Mouse (Mus musculus) intestine, embryonic 15.5 days (tissue): ENCODE data around the gene D10Wsu102e. TPM values are rescaled to one million over a fixed set of nuclear protein-coding genes. Genes with fewer than 3 reads are reported as not detected.
"Not testable (repeated sequence)": the region's sequence is repeated elsewhere in the genome, so short reads cannot be mapped to it uniquely, and the experiment has no call there.

ENCODE experiments used
- ATAC-seq: fragments of 200-750 bp; cut with Nextera tagmentation; 2 replicates; pipeline ENCODE4 v1.8.0; 2017; ENCODE audit warnings: moderate TSS enrichment, moderate library complexity
- H3K27ac ChIP-seq: fragments of 300-500 bp; sonication (generic); 2 replicates; pipeline ENCODE4 v1.5.1; 2015; ENCODE audit warnings: mild to moderate bottlenecking, inconsistent platforms
- H3K27me3 ChIP-seq: fragments of 300-500 bp; sonication (generic); replicated peaks from 2 replicates; pipeline ENCODE4 v1.6.1; 2015; ENCODE audit warnings: inconsistent platforms
- H3K36me3 ChIP-seq: fragments of 300-500 bp; sonication (generic); 2 replicates; pipeline ENCODE4 v1.6.1; 2015; ENCODE audit warnings: inconsistent platforms
- H3K4me1 ChIP-seq: fragments of 300-500 bp; sonication (generic); replicated peaks from 2 replicates; pipeline ENCODE4 v1.6.1; 2015; ENCODE audit warnings: inconsistent platforms
- H3K4me2 ChIP-seq: fragments of 300-500 bp; sonication (generic); replicated peaks from 2 replicates; pipeline ENCODE4 v1.6.1; 2015; ENCODE audit warnings: mild to moderate bottlenecking, inconsistent platforms
- H3K4me3 ChIP-seq: fragments of 300-500 bp; sonication (generic); replicated peaks from 2 replicates; pipeline ENCODE4 v1.5.1; 2015; ENCODE audit warnings: inconsistent platforms
- H3K9ac ChIP-seq: fragments of 300-500 bp; sonication (generic); 2 replicates; pipeline ENCODE4 v1.6.1; 2015; ENCODE audit warnings: inconsistent platforms
- H3K9me3 ChIP-seq: fragments of 300-500 bp; sonication (generic); 2 replicates; pipeline ENCODE4 v1.6.1; 2016; ENCODE audit warnings: inconsistent platforms
- WGBS: fragments of 180-500 bp; shearing (Covaris S2); methylation state at CpG from one replicate; pipeline ENCODE4 v1.1.7; 2015; 5-methylcytosine and 5-hydroxymethylcytosine counted together
- polyA plus RNA-seq: library from polyadenylated mRNA; unstranded; fragments of >200 nt; fragmentation: Nextera tagmentation; extraction: Ambion mirVana; gene quantifications from 2 replicates; pipeline ENCODE4 v1.2.1, GENCODE M21; 2015

The D10Wsu102e gene
- polyA plus RNA-seq, 1 experiment from 2014 or later: 0.55 TPM

DNA sequence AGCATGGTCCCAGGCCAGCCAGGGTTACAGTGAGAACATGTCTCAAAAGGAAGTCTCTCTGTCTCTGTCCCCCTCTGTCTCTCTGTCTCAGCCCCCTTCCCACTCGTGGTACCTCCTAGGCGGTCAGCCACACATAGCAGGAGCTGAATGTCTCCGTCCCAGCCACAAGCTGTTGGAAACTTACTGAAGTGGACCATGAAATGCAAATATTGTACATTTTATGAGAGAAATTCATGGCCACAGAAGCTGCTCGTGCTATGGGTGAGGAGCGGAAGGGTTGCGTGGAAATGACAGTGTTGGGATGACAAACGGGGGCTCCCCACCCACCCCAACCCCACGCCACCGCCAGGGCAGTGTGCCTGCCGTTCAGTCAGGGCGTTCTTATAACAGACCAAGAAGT, 27.4 kb upstream of the D10Wsu102e start:
- Histone ChIP-seq H3K4me3 (no peak overlapping the region), H3K27ac (no peak overlapping the region), H3K9me3 (no peaks in the 10 kb centered on the region), H3K36me3 (no peaks in the 10 kb centered on the region), H3K9ac (no peak overlapping the region), H3K4me1 (peaks cover 5% of the 10 kb centered on the region), H3K27me3 (peaks cover 23% of the 10 kb centered on the region), H3K4me2 (no peak overlapping the region)
- ATAC-seq: no peak
- WGBS: 83% methylated on average over 11 of the region's 11 CpGs

DNA sequence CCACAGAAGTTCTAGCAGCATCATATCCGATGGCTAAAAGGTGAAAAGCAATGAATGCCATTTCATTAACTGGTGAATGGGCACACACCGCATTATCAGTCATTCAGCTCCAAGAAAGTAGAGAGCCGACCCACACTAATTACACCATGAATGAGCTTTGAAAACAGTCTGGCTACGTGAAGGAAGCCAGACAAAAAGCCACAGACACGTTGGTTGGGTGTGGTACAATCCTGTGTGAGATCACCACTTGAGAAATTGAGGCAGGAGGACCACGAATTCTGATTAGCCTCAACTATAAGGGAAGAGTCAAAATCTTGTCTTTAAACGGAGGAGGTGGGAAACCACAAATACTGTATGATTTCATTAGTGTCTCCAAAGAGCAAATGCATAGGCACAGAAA, 23.7 kb upstream of the D10Wsu102e start:
- H3K27ac ChIP-seq: no peak overlapping the region
- H3K36me3 ChIP-seq: no peaks in the 10 kb centered on the region
- H3K9ac ChIP-seq: no peak overlapping the region
- no peak for ATAC-seq
- no peak overlapping the region for H3K4me2 ChIP-seq
- peaks cover 28% of the 10 kb centered on the region for H3K27me3 ChIP-seq
- no peak overlapping the region for H3K4me3 ChIP-seq
- H3K9me3 ChIP-seq: no peaks in the 10 kb centered on the region
- WGBS: 35% methylated on average over 7 of the region's 7 CpGs
- H3K4me1 ChIP-seq: peaks cover 8% of the 10 kb centered on the region

DNA sequence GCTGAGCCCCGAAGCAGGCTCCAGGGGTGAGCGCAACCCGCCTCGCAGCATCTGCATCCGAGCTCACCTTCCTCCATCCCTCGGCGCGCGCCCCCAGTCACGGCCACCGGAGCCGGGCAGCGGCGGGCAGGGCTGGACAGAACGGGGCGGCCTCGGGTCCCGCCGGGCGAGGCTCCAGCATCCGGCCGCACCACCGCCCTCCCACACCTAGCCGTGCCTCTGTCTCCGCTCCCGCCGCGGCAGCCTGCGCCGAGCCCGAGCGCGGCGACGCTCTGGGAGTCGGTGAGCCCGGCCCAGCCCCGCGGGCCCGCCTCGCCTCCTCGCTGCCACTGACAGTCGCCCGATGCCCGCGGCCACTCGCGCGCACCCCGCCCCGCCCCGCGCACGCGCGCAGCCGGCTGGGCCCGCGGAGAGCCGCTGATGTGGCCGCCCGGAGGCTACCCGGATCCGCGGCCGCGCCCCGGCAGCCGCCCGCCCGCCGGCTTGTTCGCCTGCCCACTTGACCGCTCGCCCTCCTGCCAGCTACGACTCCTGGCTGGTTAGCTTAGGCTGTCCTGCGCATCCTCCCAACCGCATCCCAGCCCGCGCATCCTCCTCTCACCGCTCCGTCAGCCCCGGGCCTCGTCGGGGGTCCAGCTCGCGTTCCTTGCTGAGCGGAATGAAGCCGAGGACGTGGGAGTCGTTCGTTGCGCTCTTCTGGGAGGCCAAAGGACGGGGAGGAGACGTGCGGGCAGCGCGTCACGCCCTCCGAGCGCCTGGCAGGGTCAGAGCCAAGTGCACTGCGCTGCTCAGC, 22.7 kb upstream of the D10Wsu102e start, which contains the start of gene Slc41a2:
Gene Slc41a2, minus strand, starts transcription at position 724 of the 793 bp plus-strand sequence.
- peak; percentile 83 for ATAC-seq
- H3K4me2 ChIP-seq: peak within 1 kb of the TSS; percentile 99
- under 1% methylated on average over 90 of the region's 102 CpGs for WGBS
- H3K4me3 ChIP-seq: peak within 1 kb of the TSS; percentile 58
- H3K4me1 ChIP-seq: peaks cover 8% of the 10 kb centered on the region
- peaks cover 28% of the 10 kb centered on the region for H3K27me3 ChIP-seq
- H3K9ac ChIP-seq: peak within 1 kb of the TSS; percentile 58
- H3K36me3 ChIP-seq: no peaks in the 10 kb centered on the region
- peak within 1 kb of the TSS; percentile 32; the same call in 1 of the 2 replicates for H3K27ac ChIP-seq
- H3K9me3 ChIP-seq: no peaks in the 10 kb centered on the region

DNA sequence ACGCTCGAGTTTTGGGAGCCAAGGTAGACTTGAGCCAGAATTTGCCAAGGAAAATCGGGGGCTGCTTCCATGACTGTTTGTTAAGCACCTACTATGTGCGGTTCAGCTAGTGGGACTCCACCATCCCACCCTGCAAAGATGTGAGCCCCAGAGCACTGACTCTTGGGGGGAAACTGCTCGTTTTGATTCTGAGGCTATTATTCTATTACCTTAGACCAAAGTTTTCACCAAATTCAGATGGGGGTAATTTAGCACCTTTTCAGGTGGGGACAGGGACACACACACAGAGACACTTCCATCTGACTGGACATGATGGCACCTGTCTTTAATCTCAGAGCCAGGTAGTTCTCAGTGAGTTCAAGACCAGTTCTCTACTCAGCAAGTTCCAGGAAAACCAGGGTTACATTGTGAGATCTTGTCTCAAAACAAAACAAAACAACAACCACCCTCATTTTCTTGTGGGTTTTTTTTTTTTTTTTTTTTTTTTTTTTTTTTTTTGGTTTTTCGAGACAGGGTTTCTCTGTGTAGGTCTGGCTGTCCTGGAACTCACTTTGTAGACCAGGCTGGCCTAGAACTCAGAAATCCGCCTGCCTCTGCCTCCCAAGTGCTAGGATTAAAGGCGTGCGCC, 21.9 kb upstream of the D10Wsu102e start:
- H3K9ac ChIP-seq: peak overlapping the region; percentile 58; the same call in 1 of the 2 replicates
- WGBS: 51% methylated on average over 8 of the region's 9 CpGs
- 0 out of 2 replicates have a peak overlapping the region, but pooled peaks have one; percentile 32 for H3K27ac ChIP-seq
- H3K27me3 ChIP-seq: peaks cover 28% of the 10 kb centered on the region
- peak overlapping the region; percentile 99 for H3K4me2 ChIP-seq
- H3K36me3 ChIP-seq: no peaks in the 10 kb centered on the region
- no peaks in the 10 kb centered on the region for H3K9me3 ChIP-seq
- H3K4me1 ChIP-seq: peaks cover 8% of the 10 kb centered on the region
- H3K4me3 ChIP-seq: peak overlapping the region; percentile 58
- no peak for ATAC-seq

DNA sequence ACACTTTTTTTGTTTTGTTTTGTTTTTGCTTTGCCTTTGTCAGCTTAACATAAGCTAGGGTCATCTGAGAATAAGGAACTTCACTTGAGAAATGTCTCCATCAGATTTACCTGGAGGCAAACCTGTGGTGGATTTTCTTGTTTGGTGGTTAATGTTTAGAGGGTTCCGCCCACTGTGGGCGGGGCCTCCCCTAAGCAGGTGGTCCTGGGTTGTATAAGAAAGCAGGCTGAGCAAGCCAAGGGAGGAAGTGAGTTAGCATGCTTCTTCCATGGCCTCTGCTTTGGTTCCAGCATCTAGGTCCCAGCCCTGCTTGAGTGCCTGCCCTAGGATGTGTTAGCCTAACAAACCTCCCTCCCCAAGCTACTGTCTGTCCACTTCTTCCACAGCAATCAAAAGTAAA, 18.8 kb upstream of the D10Wsu102e start:
- ATAC-seq: no peak
- Histone ChIP-seq H3K27ac (no peak overlapping the region), H3K36me3 (no peaks in the 10 kb centered on the region), H3K4me1 (peaks cover 8% of the 10 kb centered on the region), H3K9me3 (no peaks in the 10 kb centered on the region), H3K9ac (no peak overlapping the region), H3K4me3 (no peak overlapping the region), H3K27me3 (peaks cover 17% of the 10 kb centered on the region), H3K4me2 (no peak overlapping the region)
- 31% methylated on average over 2 of the region's 2 CpGs for WGBS

DNA sequence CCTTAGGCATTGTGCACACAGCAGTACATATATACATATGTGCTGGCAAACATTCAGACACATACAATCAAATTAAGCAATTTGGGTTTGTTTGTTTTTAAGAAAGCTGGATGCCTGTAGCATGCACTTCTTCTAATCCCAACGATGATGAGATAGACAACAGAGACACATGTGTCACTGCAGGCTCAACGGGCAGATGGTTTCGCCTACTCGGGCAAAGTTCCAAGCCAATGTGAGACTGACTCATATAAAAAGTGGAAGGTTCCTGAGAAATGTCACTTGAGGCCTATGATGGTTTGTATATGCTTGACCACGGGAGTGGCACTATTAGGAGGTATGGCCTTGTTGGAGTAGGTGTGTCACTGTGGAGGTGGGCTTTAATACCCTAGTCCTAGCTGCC, 16.9 kb upstream of the D10Wsu102e start:
- no peaks in the 10 kb centered on the region for H3K36me3 ChIP-seq
- H3K4me2 ChIP-seq: no peak overlapping the region
- 87% methylated on average over 5 of the region's 5 CpGs for WGBS
- no peak for ATAC-seq
- no peak overlapping the region for H3K4me3 ChIP-seq
- no peaks in the 10 kb centered on the region for H3K4me1 ChIP-seq
- no peak overlapping the region for H3K9ac ChIP-seq
- no peak overlapping the region for H3K27ac ChIP-seq
- no peaks in the 10 kb centered on the region for H3K27me3 ChIP-seq
- no peaks in the 10 kb centered on the region for H3K9me3 ChIP-seq

DNA sequence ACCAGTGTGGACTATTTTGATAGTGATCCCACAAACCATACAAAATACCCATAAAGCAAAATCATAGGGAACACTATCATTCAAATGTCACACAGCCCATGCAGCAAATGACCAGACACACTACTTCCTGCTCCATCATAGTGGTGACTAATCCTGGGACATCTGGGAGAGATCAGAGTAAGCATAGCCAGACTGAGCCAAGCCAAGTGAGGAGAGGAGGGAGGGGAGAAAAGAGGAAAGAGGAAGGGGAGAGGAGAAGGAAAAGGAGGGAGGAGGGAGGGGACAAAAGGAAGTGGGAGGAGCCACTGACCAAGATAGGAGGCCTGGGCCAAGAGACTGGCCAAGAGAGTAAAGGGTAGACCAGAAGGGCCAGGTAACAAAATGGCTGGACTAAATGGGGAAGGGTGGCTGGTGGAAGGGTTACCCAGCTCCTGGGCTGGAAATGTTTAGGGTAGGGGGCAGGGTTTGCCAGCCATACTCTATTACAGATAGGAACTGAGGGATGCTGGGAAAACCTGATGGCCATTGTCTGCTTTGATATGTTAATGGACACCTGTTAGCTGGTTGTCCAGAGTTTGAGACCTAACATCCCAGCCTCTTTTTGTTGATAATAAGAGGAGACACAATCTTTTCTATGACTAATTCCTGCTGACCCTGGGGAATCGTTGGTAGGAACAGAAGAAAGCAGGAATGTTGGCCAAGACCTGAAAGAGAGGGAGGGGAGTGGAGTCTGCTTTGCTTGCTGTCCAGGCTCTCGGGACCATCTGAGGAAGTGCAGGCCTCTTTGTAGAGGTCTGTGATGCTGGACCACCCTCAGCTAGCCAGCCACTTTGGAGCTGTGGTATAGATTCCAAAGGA, 16.0 kb upstream of the D10Wsu102e start:
- H3K9me3 ChIP-seq: no peaks in the 10 kb centered on the region
- no peak for ATAC-seq
- no peaks in the 10 kb centered on the region for H3K27me3 ChIP-seq
- no peaks in the 10 kb centered on the region for H3K36me3 ChIP-seq
- 48% methylated on average over 2 of the region's 2 CpGs for WGBS
- no peak overlapping the region for H3K9ac ChIP-seq
- H3K4me1 ChIP-seq: no peaks in the 10 kb centered on the region
- no peak overlapping the region for H3K4me3 ChIP-seq
- no peak overlapping the region for H3K4me2 ChIP-seq
- no peak overlapping the region for H3K27ac ChIP-seq

DNA sequence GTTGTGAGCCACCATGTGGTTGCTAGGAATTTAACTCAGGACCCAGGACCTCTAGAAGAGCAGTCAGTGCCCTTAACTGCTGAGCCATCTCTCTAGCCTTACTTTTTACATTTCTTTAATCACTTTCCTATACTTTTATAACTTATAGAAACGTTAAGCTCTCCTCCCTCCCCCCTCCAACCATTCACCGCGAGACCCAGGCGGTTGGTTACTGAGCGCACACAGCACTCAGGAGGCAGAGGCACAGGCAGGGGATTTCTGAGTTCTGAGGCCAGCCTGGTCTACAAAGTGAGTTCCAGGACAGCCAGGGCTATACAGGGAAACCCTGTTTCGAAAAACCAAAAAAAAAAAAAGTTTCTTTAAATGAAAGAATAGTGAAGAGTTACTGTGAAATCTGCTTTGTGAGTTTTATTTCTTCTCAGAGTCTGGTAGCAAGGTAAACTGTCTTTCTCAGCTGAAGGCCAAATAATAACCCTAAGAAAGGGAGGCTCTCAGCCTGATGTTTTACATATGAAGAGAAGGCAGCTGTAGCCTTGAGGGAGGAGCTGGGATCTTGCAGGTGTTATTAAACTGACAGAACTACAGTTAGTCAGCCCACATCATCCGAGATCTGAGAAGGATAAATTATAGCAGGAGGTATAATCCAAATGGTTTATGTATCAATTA, 14.2 kb upstream of the D10Wsu102e start:
- H3K36me3 ChIP-seq: no peaks in the 10 kb centered on the region
- no peaks in the 10 kb centered on the region for H3K9me3 ChIP-seq
- no peak overlapping the region for H3K4me2 ChIP-seq
- H3K9ac ChIP-seq: no peak overlapping the region
- H3K27ac ChIP-seq: no peak overlapping the region
- H3K4me1 ChIP-seq: no peaks in the 10 kb centered on the region
- no peak overlapping the region for H3K4me3 ChIP-seq
- WGBS: 48% methylated on average over 7 of the region's 7 CpGs
- ATAC-seq: no peak
- no peaks in the 10 kb centered on the region; the same call in 1 of the 2 replicates for H3K27me3 ChIP-seq

DNA sequence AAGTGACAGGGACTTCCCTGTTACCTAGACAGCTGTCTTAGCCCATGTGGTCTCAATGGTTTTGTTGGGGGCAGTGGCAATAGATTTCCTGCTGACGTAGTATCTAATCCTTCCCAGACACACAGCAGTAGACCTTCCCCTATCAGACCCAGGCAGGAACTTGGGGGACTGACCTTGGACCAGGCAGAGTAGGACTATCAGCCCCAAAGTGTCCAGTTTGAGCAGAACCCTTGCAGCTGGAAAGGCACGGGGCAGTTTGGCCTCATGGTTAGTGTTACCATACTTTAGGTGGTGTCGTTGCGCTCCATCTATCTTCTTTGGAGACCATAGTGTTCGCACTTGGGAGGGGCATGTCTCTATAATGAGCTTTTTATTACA, 13.7 kb upstream of the D10Wsu102e start:
- WGBS: 87% methylated on average over 5 of the region's 5 CpGs
- no peak overlapping the region for H3K27ac ChIP-seq
- ATAC-seq: no peak
- H3K4me2 ChIP-seq: no peak overlapping the region
- no peaks in the 10 kb centered on the region for H3K4me1 ChIP-seq
- H3K4me3 ChIP-seq: no peak overlapping the region
- H3K27me3 ChIP-seq: no peaks in the 10 kb centered on the region; the same call in 1 of the 2 replicates
- H3K9me3 ChIP-seq: no peaks in the 10 kb centered on the region
- no peaks in the 10 kb centered on the region for H3K36me3 ChIP-seq
- H3K9ac ChIP-seq: no peak overlapping the region

DNA sequence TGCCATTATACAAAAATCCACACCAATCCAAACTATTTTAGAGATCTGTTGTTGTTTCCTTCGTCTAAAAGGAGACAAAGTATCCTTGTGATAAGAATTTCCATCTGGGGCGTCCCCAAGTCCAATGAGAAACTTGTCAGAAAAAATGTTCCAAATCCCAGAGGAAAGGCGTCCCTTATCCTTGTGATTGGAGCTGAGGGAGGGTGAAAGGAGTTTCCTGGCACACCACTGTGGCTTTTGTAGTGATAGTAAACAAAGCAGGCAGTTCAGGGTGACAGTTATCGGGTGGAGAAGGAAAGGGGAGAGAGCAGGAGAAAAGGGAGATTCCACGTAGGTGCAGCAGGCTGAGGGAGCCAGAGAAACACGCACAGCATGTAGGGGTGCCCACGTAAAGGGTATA, 12.5 kb upstream of the D10Wsu102e start:
- Histone ChIP-seq H3K4me2 (no peak overlapping the region), H3K9ac (no peak overlapping the region), H3K27me3 (no peaks in the 10 kb centered on the region; the same call in 1 of the 2 replicates), H3K9me3 (no peaks in the 10 kb centered on the region), H3K36me3 (no peaks in the 10 kb centered on the region), H3K27ac (no peak overlapping the region), H3K4me1 (no peaks in the 10 kb centered on the region), H3K4me3 (no peak overlapping the region)
- ATAC-seq: no peak
- 35% methylated on average over 7 of the region's 7 CpGs for WGBS

DNA sequence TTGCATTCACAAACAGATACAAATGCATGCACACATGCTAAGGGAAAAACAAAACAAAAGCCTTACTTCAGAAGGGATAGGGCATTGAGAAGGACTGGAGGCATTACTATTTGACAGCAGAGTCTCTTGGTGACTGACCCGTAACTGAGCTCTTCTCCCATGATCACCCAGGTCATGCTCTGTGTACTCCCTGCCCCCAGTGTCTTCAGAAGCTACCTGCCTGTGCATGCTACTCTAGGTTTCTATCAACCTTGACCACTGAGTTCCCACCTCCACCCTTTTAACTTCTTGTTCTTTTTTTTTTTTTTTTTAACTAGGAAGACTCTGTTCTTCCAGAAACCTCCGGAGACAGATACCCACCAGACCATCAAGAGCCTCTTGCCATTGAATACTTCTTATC, 9.3 kb upstream of the D10Wsu102e start:
- H3K4me1 ChIP-seq: peaks cover 5% of the 10 kb centered on the region; the same call in 1 of the 2 replicates
- no peak for ATAC-seq
- no peaks in the 10 kb centered on the region for H3K36me3 ChIP-seq
- H3K9me3 ChIP-seq: no peaks in the 10 kb centered on the region
- H3K4me2 ChIP-seq: no peak overlapping the region
- 78% methylated on average over 2 of the region's 2 CpGs for WGBS
- H3K27me3 ChIP-seq: no peaks in the 10 kb centered on the region; the same call in 1 of the 2 replicates
- H3K27ac ChIP-seq: no peak overlapping the region
- no peak overlapping the region for H3K4me3 ChIP-seq
- no peak overlapping the region for H3K9ac ChIP-seq

DNA sequence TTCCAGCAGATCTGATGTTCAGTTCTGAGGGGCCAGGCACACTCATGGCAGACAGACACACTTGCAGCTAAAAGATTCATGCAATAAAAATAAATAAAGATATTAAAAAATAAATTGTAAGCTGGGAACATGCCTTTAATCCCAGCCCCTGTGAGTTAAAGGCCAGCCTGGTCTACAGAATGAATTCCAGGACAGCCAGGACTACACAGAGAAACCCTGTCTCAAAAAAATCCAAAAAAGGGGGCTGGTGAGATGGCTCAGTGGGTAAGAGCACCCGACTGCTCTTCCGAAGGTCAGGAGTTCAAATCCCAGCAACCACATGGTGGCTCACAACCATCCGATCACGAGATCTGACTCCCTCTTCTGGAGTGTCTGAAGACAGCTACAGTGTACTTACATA, 8.2 kb upstream of the D10Wsu102e start:
- WGBS: 80% methylated on average over 4 of the region's 4 CpGs
- ATAC-seq: not testable (repeated sequence)

More for the DNA sequence above, 8.2 kb upstream of the D10Wsu102e start:
- not testable (repeated sequence) for H3K4me3 ChIP-seq, H3K4me1 ChIP-seq, H3K9ac ChIP-seq, H3K27ac ChIP-seq, H3K9me3 ChIP-seq, H3K27me3 ChIP-seq, H3K36me3 ChIP-seq, H3K4me2 ChIP-seq
